Mouse (Mus musculus) c-Kit-positive CD71-positive TER-119-negative erythroid progenitor cells, embryonic 14.5 days (primary cell): ENCODE results near the gene Sptssa.

Experiments used
- DNase-seq: peaks from one replicate; pipeline ENCODE4 v3.0.0-alpha.2; 2013; ENCODE audit warnings: low read depth

Gene Sptssa

DNA sequence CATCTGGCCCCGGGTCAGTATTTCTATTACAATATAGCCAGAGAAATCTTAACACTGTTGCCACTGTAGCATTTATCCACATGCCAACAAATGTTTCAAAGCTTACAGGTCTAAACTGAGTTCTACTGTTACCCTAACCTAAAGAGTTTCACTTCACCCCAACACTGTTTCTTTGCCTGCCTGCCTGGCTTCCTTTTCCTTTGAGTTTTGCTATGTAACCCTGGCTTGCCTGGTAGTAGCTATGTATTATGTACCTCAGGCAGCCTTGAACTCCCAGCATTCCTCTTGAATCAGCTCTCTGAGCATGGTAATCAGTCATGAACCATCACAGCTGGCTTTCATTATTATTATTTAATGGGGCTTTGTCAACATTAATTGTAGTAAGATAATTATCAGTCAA is 1.6 kb downstream of the Sptssa start:
- no peak for DNase-seq

DNA sequence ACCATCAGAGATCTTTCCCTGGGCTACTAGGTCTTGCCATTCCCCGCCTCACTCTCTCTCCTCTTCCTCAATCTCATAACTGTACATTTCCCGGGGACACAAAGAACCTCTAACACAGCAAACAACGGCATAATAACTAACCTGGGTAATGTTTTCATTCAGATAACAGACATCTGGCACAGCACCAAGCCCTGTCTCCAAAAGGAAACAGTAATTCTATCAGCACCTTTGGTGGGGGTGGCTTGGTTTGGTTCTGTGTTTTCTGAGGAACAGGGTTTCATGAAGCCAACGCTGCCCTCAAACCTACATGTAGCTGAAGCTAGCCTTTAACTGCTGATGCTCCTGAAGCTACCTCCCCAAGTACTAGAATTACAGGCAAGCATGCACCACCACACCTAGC is 2.2 kb downstream of the Sptssa start:
- DNase-seq: peak; percentile 54

DNA sequence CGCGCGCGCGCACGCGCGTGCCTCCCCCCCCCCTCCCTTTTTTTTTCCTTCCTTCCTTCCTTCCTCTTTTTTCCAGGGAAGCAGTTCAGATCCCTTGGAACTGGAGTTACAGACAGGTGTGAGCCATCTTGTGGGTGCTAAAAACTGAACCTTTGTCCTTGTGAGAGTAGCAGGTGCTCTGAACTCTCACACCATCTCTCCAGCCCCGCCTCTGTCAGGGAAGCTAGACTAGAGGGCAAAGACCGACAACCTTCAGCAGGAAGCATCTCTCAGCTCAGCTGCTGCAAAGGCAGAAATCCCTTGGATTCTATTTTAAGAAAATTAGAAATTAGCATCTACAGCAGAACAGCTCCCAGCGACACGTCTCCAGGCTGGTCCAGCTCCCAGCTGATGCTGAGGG is 4.0 kb downstream of the Sptssa start:
- DNase-seq: no peak

DNA sequence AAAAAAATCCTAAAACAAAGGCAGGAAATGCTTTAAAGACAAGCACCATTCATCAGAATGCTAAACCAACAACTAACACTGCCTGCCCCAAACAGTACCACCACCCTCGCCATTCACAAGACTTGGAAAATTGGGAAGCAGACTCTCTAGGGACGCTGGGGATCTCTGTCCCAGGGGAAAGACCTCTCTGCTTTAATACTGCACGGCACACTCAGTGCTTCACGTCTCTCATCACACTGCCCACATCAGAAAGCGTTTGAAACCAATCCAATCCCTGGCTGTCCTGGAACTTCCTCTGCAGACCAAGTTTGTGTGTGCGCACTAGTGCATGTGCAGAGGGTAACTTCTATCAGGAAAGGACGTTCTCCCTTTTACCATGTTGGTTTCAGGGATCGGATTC is 4.6 kb downstream of the Sptssa start:
- DNase-seq: no peak

DNA sequence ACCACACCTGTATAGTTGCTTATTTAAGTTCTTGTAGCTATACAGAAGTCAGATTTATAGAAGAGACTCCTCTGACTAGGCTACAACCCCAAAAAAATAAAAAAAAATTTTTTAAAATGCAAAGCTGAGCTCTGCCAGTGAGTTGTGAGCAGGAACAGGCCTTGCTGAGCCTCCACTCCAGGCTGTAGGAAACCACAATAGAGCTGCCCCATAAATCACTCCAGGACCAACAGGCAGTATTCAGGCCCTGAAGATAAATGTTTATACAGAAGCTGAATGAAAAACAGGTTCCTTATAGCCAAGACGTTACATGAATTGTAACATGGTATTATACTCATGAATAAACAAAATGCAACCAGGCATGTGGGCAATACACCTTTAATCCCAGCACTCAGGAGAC is 5.2 kb downstream of the Sptssa start:
- DNase-seq: no peak

DNA sequence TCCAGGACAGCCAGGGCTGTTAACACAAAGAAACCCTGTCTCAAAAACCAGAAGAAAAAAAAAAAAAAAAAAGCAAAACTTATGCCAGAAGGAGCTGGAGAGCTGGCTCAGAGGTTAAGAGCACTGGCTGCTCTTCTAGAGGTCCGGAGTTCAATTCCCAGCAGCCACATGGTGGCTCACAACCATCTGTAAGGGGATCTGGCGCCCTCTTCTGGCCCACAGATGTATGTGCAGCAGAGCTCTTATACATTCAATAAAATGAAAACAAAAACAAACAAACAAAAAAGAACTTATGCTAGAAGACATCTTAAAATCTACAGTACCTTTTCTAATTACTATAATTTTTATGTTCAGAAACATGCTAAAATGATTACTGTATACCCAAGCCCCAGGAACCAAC is 11.4 kb downstream of the Sptssa start:
- no peak for DNase-seq

DNA sequence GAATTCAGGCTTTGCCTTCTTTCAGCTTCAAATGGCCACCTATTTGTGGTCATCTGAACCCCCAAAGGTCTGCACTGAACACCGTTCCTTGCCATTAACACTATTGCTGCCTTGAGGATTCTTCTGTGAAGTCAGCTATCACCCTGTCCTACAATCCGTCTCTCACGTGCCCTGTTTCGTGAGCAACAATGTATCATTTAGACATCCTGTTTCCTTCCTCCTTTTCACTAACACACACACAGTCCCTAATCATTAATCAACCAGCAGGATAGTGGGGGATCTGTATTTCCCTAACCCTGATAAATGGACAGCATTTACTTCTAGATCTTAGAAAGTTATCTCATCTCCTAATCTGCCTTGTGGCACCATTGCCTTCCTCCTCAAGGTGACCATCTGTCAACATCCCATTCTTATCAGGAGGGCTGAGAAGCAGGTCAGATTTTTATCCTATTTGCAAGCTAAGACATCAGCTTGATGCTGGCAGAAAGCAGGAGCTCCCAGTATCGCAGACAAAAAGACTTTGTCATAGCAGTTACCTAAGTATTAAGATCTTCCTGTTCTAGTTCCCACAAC is 13.0 kb downstream of the Sptssa start:
- no peak for DNase-seq

DNA sequence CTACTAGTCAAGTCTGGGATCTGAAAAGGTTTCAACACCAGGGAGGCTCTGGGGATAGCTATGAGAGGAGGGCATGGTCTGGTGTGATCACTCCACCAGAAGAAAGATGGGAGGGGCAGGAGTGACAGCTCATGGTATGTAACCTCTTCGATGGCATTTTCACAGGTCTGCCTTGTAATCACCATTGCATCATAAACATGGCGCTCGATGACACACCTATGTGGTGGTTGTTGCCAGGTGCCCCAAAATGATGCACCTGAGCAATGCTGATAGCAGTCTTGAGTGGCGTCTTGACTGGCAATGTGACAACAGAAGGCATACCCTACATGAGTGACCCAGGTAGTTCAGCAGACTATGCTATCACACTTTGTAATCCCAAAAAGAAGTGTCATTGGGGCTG is 15.0 kb downstream of the Sptssa start:
- DNase-seq: no peak

DNA sequence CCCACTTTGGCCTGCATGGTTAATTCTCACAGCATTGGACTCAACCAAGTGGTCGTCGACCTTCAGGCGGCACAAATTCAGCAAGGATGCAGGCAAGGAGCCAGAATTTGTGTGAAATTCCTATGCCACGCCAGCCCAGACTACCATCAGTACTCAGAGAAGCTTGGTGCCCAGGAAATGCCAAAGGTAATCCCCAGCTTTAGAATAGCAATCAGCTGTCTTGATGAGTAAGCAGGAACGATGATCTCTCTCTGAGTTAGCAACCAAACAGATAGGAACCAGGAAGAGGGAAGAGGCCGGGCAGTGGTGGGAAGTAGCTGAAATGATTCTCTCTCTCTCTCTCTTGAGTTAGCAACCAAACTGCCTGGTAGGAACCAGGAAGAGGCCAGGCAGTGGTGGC is 16.1 kb downstream of the Sptssa start:
- no peak for DNase-seq

DNA sequence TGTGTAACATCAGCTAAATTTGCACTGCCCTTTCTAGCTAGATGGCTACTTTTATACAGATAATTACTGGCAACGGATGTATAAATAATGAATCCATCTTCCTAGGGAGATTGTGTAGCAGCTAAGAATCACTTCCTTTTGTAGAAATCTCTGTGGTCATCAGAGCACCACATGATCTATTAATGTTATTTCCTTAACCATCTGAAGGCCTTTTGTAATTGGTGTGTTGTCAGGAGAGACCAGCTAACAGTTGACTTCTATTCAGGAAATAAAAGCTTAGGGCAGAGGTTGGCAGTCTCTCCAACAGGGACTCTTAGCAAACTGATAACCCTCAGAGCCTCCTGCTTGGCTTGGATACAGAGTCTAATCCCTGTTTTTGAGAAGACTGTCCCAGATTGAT is 19.3 kb downstream of the Sptssa start:
- DNase-seq: no peak

DNA sequence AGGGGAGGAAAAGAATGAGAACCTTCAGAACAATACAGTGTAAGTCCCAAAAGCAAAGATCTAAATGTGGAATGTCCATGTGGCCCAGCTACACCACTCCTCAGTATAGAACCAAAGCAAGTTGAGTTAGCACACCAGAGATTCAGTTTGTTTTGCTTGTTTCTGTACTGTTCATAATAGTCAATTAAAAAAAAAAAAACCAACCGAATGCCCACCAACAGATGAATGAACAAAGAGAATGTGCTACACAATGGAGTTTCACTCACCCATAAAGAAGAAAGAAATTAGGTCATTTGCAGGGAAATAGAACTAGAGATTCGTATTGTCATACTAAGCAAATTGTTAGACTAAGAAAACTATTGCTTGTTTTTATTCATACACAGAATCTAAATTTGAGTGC is 24.2 kb downstream of the Sptssa start:
- DNase-seq: no peak

DNA sequence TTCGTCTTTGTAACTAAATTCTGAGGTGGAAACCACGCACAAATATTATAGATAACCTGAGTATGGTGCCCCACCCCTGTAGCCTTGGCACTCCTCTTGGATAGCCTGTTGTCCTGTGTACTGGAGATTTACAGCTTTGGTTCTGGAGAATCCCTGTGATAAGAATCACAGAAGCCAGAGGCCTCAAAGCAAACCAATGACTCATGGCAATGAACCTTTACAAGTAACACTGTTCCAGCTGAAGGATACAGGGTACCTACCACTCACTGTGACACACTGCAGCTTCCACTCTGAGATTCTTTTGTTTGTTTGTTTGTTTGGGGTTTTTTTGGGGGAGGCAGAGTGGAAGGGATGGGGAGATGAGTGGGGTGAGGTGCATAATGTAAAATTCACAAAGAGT is 34.4 kb downstream of the Sptssa start:
- DNase-seq: no peak

DNA sequence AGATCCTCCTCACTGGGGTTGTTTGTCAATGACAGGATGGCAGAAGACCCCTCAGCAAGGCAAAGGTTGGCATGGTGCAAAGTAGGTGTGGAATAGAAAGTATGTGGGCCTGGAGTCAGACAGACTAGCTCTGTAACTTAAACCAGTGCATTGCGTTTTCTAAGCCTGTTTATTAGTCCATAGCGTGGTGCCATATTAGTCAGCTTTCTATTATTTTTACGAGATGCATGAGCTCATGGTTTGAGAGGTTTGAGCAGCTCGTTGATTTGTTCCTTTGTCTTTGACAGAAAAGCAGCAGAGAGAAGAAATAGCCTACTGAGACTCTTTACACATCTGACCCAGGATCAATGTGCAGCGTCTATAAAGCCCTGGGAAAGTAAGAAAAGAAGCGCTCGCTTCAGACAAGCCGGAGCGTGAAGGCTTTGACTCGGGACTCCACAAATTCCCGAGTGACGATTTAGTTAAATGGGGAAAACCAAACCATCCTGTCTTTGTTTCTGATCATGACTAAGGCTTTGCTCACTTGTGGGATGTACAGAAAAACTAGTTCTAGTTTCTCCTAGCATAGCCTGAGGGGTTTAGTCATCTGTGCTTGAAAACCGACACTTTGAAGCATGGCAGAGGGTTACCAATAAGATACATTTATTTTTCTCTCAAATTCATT is 36.2 kb downstream of the Sptssa start:
- DNase-seq: no peak

DNA sequence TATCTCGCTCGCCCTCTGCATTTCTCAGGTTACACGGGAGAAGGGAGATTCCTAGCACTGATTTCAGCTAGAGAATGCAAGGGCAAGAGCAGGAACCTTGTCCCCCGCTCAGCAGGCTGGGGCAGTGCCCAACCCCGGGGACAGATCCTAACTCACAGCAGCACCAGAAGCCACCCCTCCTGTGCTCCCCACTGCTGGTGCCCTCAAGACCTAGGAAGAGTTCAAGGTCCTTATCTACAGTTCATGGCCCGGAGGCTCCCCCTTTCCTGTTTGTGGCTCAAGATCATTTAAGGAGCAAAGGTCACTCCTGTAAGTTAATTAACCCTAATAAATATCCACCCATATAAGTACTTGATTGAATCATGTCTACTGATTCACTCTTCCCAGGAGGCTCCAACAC is 47.4 kb downstream of the Sptssa start:
- no peak for DNase-seq

DNA sequence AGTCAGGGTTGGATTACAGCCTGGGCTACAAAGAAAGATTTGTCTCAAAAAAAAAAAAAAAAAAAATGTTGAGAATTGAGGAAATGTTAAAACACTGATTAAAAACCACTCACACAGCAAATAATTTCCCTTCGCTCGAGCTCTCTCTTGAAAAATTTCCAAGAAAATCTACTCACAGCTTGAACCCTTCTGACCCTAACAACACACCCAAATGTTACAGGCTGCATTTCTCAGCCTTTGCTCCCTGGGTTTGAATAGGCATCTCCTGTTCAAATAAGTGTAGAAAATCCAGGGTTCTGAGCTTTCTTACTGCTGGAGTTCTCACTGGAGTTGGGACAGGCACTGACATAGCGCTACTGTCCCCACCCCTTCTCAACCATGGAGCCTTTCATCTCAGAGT is 51.2 kb downstream of the Sptssa start:
- DNase-seq: no peak

DNA sequence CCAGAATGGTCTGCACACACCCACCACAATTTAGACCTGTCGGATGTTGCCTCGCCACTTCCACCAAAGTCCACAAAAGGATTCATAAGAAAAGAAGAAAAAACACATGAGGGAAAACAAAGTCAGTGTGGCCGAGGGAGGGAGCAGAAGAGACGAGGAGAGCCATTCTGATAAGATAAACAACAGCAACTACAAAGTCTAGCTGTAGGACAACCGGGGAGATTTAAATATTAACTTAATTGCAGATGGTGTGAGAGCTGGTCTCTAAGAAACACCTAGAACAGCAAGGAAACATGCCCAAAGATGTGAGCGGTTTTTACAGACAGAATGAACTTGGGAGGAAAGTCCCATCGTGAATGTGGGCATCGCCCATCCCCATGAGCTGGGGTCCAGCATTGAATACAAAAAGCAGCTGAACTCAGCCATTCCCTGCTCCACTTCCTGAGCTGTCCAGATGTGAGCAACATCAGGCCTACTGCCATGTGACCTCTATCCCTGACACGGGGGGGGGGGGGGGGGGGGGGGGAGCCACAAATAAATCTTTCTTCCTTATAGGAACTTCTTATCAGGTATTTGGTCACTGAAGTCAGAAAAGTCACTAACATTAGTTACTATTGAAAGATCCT is 52.7 kb downstream of the Sptssa start:
- no peak for DNase-seq

DNA sequence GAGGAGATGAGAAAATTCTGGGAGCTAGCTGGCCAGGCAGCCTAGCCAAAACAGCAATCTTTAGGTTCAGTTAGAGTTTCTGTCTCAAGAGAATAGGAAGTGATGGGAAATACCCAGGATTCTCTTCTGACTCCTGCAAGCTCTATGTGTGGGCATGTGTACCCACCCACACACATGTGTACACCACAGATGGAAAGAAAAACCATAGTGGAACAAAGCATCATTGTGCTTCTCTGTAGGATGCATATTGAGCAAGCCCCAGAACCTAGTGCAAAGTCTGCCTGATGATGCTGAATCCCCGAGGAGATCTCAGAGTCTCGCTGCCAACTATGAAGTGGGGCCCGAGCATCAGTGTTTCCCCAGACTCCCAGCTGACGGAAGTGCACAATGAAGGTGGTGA is 55.9 kb downstream of the Sptssa start:
- DNase-seq: no peak

DNA sequence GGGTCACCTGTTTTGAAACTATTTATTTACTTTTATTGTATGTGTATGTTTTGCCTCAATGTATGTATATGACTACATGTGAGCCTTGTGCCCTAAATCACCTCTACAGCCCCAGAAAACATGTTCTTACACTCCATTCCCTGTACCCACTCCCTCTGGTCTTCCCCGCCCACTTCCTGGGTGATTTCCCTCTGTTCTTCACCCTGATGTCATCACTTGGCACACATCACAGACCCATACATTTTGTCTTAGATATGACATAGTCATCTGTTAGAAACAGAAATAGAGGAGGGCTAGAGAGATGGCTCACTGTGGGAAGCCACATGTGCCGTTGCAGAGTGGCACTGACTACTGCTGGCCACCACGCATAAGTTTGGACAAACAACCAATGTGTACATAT is 58.0 kb downstream of the Sptssa start:
- no peak for DNase-seq

DNA sequence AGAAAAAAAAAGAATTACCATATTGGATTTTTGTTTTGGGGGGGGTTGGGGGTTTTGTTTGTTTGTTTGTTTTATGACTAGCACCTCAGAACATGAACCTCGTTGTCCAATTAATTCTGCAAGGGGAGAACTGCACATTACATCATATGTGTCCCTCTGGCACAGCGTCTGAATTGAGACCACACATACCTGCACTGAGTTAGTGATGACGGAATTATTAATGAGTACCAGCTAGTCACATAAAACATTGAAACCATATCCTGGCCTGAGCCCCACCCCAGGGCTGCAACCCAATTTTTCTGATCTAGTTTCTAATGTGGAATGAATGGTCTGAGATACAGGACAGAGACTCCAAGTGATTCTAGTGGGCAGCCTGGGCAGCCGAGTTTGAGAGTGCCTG is 59.7 kb downstream of the Sptssa start:
- DNase-seq: no peak
